Mouse (Mus musculus) cerebellum, adult 2 months (tissue): ENCODE measurements around the gene Fgfr2.

ENCODE experiments used
- CTCF ChIP-seq: fragments of 200-500 bp; IDR thresholded peaks from 2 replicates; pipeline ENCODE4 v1.5.1; 2011; ENCODE audit warnings: low read depth, mild to moderate bottlenecking, control low read depth, low read length, moderate library complexity, borderline replicate concordance; ENCODE audit not compliant: insufficient read depth
- POLR2A ChIP-seq: fragments of 200-500 bp; IDR thresholded peaks from 2 replicates; pipeline ENCODE4 v1.6.1; 2011; ENCODE audit warnings: low read length, control low read depth, borderline replicate concordance; ENCODE audit not compliant: insufficient read depth

GRCm38 (mm10) chr7:132713483-132714126 lies 409.5 kb downstream of the Fgfr2 start:
- TF ChIP-seq CTCF (no peak), POLR2A (no peak)
